Mouse (Mus musculus) embryonic fibroblast, embryonic 13.5 days (primary cell): ENCODE measurements at regions not wholly inside any gene's neighbourhood (a gene's known extent, or its start where the extent isn't known, plus 50 kb on each side); places are given as distances from the start of the nearest gene placed in this dataset.

Experiments used
- H3K27ac ChIP-seq: 2 replicates; pipeline ENCODE4 v1.5.1; 2012; ENCODE audit warnings: low read length, control low read depth, inconsistent platforms; ENCODE audit not compliant: insufficient read depth
- H3K4me1 ChIP-seq: 2 replicates; pipeline ENCODE4 v1.6.1; 2011; ENCODE audit warnings: low read length; ENCODE audit not compliant: control insufficient read depth, insufficient read depth
- H3K4me3 ChIP-seq: 2 replicates; pipeline ENCODE4 v1.5.1; 2011; ENCODE audit warnings: mild to moderate bottlenecking, control low read depth, low read length; ENCODE audit not compliant: insufficient read depth
- CTCF ChIP-seq: IDR thresholded peaks from 2 replicates; pipeline ENCODE4 v1.5.1; 2011; ENCODE audit warnings: mild to moderate bottlenecking, control low read depth, low read length, moderate library complexity, borderline replicate concordance; ENCODE audit not compliant: insufficient read depth
- POLR2A ChIP-seq: IDR thresholded peaks from 2 replicates; pipeline ENCODE4 v1.6.1; 2011; ENCODE audit warnings: low read depth, mild to moderate bottlenecking, control low read depth, low read length, moderate library complexity

- Histone ChIP-seq H3K4me1 (no peaks in the 10 kb centered on the region), H3K27ac (no peak overlapping the region), H3K4me3 (no peak overlapping the region)
- TF ChIP-seq CTCF (no peak), POLR2A (no peak)
Measured at GRCm38 (mm10) chr2:159501039-159501438, 706.4 kb downstream of the Dhx35 start.

GRCm38 (mm10) chr2:159519066-159519465 lies 724.5 kb downstream of the Dhx35 start:
- no peak overlapping the region for H3K4me3 ChIP-seq
- TF ChIP-seq POLR2A, result no peak
- TF ChIP-seq CTCF, result no peak
- no peak overlapping the region for H3K27ac ChIP-seq
- H3K4me1 ChIP-seq, result no peaks in the 10 kb centered on the region

- H3K4me1 ChIP-seq, result no peaks in the 10 kb centered on the region
- no peak overlapping the region for H3K27ac ChIP-seq
- TF ChIP-seq CTCF, result no peak
- no peak for TF ChIP-seq POLR2A
- no peak overlapping the region for H3K4me3 ChIP-seq
Measured at GRCm38 (mm10) chr2:159523739-159524138, 729.1 kb downstream of the Dhx35 start.

- TF ChIP-seq POLR2A (no peak), CTCF (no peak)
- Histone ChIP-seq H3K4me1 (no peaks in the 10 kb centered on the region), H3K27ac (no peak overlapping the region), H3K4me3 (no peak overlapping the region)
Measured at GRCm38 (mm10) chr2:159534951-159535350, 740.3 kb downstream of the Dhx35 start.

GRCm38 (mm10) chr2:159539261-159539660 lies 744.7 kb downstream of the Dhx35 start:
- Histone ChIP-seq H3K4me1 (no peaks in the 10 kb centered on the region), H3K27ac (no peak overlapping the region), H3K4me3 (no peak overlapping the region)
- no peak for TF ChIP-seq POLR2A
- no peak for TF ChIP-seq CTCF

- no peaks in the 10 kb centered on the region; the same call in 1 of the 2 replicates for H3K4me1 ChIP-seq
- no peak for TF ChIP-seq POLR2A
- no peak for TF ChIP-seq CTCF
- H3K27ac ChIP-seq, result no peak overlapping the region
- no peak overlapping the region for H3K4me3 ChIP-seq
Measured at GRCm38 (mm10) chr2:159557567-159557966, 763.0 kb downstream of the Dhx35 start.

GRCm38 (mm10) chr2:159565255-159565654 lies 768.7 kb downstream of the Gm826 start:
- Histone ChIP-seq H3K27ac (no peak overlapping the region), H3K4me3 (no peak overlapping the region), H3K4me1 (no peaks in the 10 kb centered on the region)
- no peak for TF ChIP-seq CTCF
- TF ChIP-seq POLR2A, result no peak

- Histone ChIP-seq H3K27ac (no peak overlapping the region), H3K4me3 (no peak overlapping the region), H3K4me1 (no peaks in the 10 kb centered on the region)
- TF ChIP-seq POLR2A, result no peak
- TF ChIP-seq CTCF, result no peak
Measured at GRCm38 (mm10) chr2:159565921-159566320, 768.0 kb downstream of the Gm826 start.

- H3K27ac ChIP-seq, result no peak overlapping the region
- no peak overlapping the region for H3K4me3 ChIP-seq
- TF ChIP-seq POLR2A (no peak), CTCF (no peak)
- H3K4me1 ChIP-seq, result no peaks in the 10 kb centered on the region
Measured at GRCm38 (mm10) chr2:159566461-159566860, 767.5 kb downstream of the Gm826 start.

- Histone ChIP-seq H3K4me1 (no peaks in the 10 kb centered on the region), H3K27ac (no peak overlapping the region), H3K4me3 (no peak overlapping the region)
- TF ChIP-seq CTCF (no peak), POLR2A (no peak)
Measured at GRCm38 (mm10) chr2:159568391-159568790, 765.6 kb downstream of the Gm826 start.

GRCm38 (mm10) chr2:159571862-159572261 lies 762.1 kb downstream of the Gm826 start:
- no peak overlapping the region for H3K27ac ChIP-seq
- TF ChIP-seq POLR2A (no peak), CTCF (no peak)
- no peaks in the 10 kb centered on the region for H3K4me1 ChIP-seq
- H3K4me3 ChIP-seq, result no peak overlapping the region
